Mouse (Mus musculus): Measurements from ENCODE around the gene Iqschfp.

- no peak for TF ChIP-seq CTCF (IDR thresholded peaks at IDR 0.05; ENCODE audit: control insufficient read depth, insufficient read depth, insufficient read length)
- TF ChIP-seq USF1 (IDR thresholded peaks at IDR 0.05; ENCODE audit: low read depth), result no peak
Measured at GRCm38 (mm10) chr3:67983329-67983728, 91.3 kb downstream of the Iqschfp start.

Measured in C2C12 (cell line).